Mouse (Mus musculus): ENCODE measurements around the gene Nob1. TPM values are rescaled to one million over a fixed set of nuclear protein-coding genes. Genes with fewer than 3 reads are reported as not detected.
A peak's percentile ranks its signal among the peaks of the same experiment; 100 is the strongest.

The Nob1 gene
- 25.9 and 29.7 TPM in 2 replicates for total RNA-seq (2014; rRNA removed)
- polyA plus RNA-seq (2015; fragmentation: Nextera tagmentation; extraction: Ambion mirVana) = 43.6 and 56.0 TPM in 2 replicates

DNA sequence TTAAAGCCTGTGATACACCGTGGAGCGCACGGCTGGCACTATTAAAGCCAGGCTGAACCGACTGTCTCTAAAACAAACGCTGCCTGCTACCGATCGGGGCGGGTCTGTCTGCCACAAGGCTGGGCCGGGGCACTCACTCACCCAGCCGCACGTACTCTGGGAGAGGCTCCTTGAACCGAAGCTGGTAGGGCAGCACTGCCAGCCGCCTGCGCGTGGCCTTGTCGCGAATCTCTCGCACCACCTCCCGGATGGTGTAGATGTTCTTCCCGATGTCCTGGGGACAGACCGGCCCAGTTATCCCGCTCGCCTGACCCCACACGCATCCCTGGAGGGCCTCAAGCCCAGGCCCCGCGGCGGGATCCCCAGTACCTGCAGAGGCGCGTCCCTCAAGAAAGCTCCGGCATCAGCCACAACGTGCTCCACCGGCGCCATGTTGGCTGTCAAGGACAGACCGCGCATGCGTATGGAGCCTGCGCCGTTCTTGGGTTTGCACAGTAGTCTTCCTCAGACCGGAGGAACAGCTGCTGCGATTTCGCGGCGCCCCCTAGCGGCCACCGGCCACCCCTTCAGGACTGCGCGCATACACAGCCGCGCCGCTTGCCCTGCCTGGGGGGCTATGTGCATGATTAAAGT, at the start of gene Nob1:
Nob1 (minus strand) TSS at position 455 of the 633 bp plus-strand sequence.
- peak; percentile 98 for DNase-seq
- Histone ChIP-seq H3K4me3 (ENCODE audit: low read depth, low read length) (peak within 1 kb of the TSS; percentile 69), H3K9ac (peak within 1 kb of the TSS; percentile 72), H3K9me3 (ENCODE audit: low read length) (no peaks in the 10 kb centered on the region), H3K4me2 (ENCODE audit: low read depth) (peak within 1 kb of the TSS; percentile 67), H3K27ac (ENCODE audit: low read depth, low read length) (peak within 1 kb of the TSS; percentile 77), H3K4me1 (ENCODE audit: insufficient read depth) (0 out of 2 replicates have a peak, but pooled peaks cover 4% of the 10 kb centered on the region), H3K27me3 (ENCODE audit: insufficient read depth, low read length) (no peaks in the 10 kb centered on the region), H3K36me3 (ENCODE audit: insufficient read depth) (peaks cover 27% of the 10 kb centered on the region)
- peak; percentile 98 for TF ChIP-seq CTCF (IDR thresholded peaks at IDR 0.05; ENCODE audit: low read depth)
- WGBS = under 1% methylated on average over 50 of the region's 50 CpGs
- peak; percentile 100 for ATAC-seq

- Histone ChIP-seq H3K27ac (ENCODE audit: low read depth, low read length) (no peak overlapping the region), H3K9ac (no peak overlapping the region), H3K4me3 (ENCODE audit: low read depth, low read length) (no peak overlapping the region), H3K36me3 (ENCODE audit: insufficient read depth) (peaks cover 12% of the 10 kb centered on the region), H3K4me2 (ENCODE audit: low read depth) (no peak overlapping the region), H3K9me3 (ENCODE audit: low read length) (no peaks in the 10 kb centered on the region), H3K4me1 (ENCODE audit: insufficient read depth) (no peaks in the 10 kb centered on the region), H3K27me3 (ENCODE audit: insufficient read depth, low read length) (no peaks in the 10 kb centered on the region)
- no peak for TF ChIP-seq CTCF (IDR thresholded peaks at IDR 0.05; ENCODE audit: low read depth)
- 96% methylated on average over 4 of the region's 4 CpGs for WGBS
- DNase-seq (no peak), ATAC-seq (no peak)
Measured at GRCm38 (mm10) chr8:107473369-107473768, 48.5 kb upstream of the Nob1 start.

- Histone ChIP-seq H3K9me3 (ENCODE audit: low read length) (no peaks in the 10 kb centered on the region), H3K4me3 (ENCODE audit: low read depth, low read length) (no peak overlapping the region), H3K27ac (ENCODE audit: low read depth, low read length) (no peak overlapping the region), H3K4me2 (ENCODE audit: low read depth) (no peak overlapping the region), H3K36me3 (ENCODE audit: insufficient read depth) (peaks cover 12% of the 10 kb centered on the region), H3K4me1 (ENCODE audit: insufficient read depth) (no peaks in the 10 kb centered on the region), H3K9ac (no peak overlapping the region), H3K27me3 (ENCODE audit: insufficient read depth, low read length) (no peaks in the 10 kb centered on the region)
- no peak for TF ChIP-seq CTCF (IDR thresholded peaks at IDR 0.05; ENCODE audit: low read depth)
- peak; percentile 40; the same call in 1 of the 2 replicates for ATAC-seq
- WGBS = 61% methylated on average over 10 of the region's 10 CpGs
- no peak for DNase-seq
Measured at GRCm38 (mm10) chr8:107472403-107473100, 47.7 kb upstream of the Nob1 start.

DNA sequence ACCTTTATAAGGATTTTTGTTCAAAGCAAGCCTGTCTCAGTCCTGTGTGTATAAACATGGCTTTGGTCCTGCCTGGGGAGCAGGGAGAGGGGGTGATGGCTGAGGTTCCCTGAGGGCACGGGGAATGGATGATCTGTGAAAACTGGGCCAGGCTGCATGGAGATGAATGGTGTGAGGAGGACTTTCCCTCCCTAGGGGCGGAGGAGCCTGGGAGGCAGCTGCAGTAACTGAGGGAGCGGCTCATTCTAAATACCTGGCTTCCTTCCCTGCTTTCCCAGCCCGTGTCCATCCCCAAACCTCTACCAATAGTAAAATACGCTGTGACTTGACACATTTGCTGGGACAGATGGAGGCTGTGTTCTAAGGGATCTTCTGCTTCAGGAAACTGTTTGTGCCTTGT, 45.5 kb upstream of the Nob1 start:
- DNase-seq (no peak), ATAC-seq (no peak)
- Histone ChIP-seq H3K9ac (no peak overlapping the region), H3K4me1 (ENCODE audit: insufficient read depth) (no peaks in the 10 kb centered on the region), H3K27ac (ENCODE audit: low read depth, low read length) (no peak overlapping the region), H3K4me3 (ENCODE audit: low read depth, low read length) (no peak overlapping the region), H3K27me3 (ENCODE audit: insufficient read depth, low read length) (no peaks in the 10 kb centered on the region), H3K36me3 (ENCODE audit: insufficient read depth) (peaks cover 16% of the 10 kb centered on the region), H3K9me3 (ENCODE audit: low read length) (no peaks in the 10 kb centered on the region), H3K4me2 (ENCODE audit: low read depth) (no peak overlapping the region)
- TF ChIP-seq CTCF (IDR thresholded peaks at IDR 0.05; ENCODE audit: low read depth) = no peak
- 67% methylated on average over 5 of the region's 5 CpGs for WGBS

GRCm38 (mm10) chr8:107468811-107469302, 44.0 kb upstream of the Nob1 start:
- Histone ChIP-seq H3K9me3 (ENCODE audit: low read length) (no peaks in the 10 kb centered on the region), H3K4me3 (ENCODE audit: low read depth, low read length) (no peak overlapping the region), H3K4me2 (ENCODE audit: low read depth) (no peak overlapping the region), H3K9ac (no peak overlapping the region), H3K4me1 (ENCODE audit: insufficient read depth) (no peaks in the 10 kb centered on the region), H3K27ac (ENCODE audit: low read depth, low read length) (no peak overlapping the region), H3K36me3 (ENCODE audit: insufficient read depth) (peaks cover 17% of the 10 kb centered on the region), H3K27me3 (ENCODE audit: insufficient read depth, low read length) (no peaks in the 10 kb centered on the region)
- no peak for TF ChIP-seq CTCF (IDR thresholded peaks at IDR 0.05; ENCODE audit: low read depth)
- 50% methylated on average over 8 of the region's 8 CpGs for WGBS
- ATAC-seq = no peak; the same call in 1 of the 2 replicates
- DNase-seq = no peak

- H3K9me3 ChIP-seq (ENCODE audit: low read length) = no peaks in the 10 kb centered on the region
- no peak overlapping the region for H3K4me2 ChIP-seq (ENCODE audit: low read depth)
- no peak overlapping the region for H3K27ac ChIP-seq (ENCODE audit: low read depth, low read length)
- H3K36me3 ChIP-seq (ENCODE audit: insufficient read depth) = peaks cover 15% of the 10 kb centered on the region
- no peak for DNase-seq
- no peaks in the 10 kb centered on the region for H3K4me1 ChIP-seq (ENCODE audit: insufficient read depth)
- no peak for ATAC-seq
- no peaks in the 10 kb centered on the region for H3K27me3 ChIP-seq (ENCODE audit: insufficient read depth, low read length)
- H3K4me3 ChIP-seq (ENCODE audit: low read depth, low read length) = no peak overlapping the region
- peak; percentile 39 for TF ChIP-seq CTCF (IDR thresholded peaks at IDR 0.05; ENCODE audit: low read depth)
- 94% methylated on average over 5 of the region's 5 CpGs for WGBS
- no peak overlapping the region for H3K9ac ChIP-seq
Measured at GRCm38 (mm10) chr8:107466642-107467041, 41.8 kb upstream of the Nob1 start.

Data from forebrain, postnatal 0 days (tissue).